Mouse (Mus musculus): ENCODE data around the gene Gm4301.
"Not testable (repeated sequence)": the region's sequence is repeated elsewhere in the genome, so short reads cannot be mapped to it uniquely, and the experiment has no call there.

Gm4301 gene

GRCm38 (mm10) chr10:100335376-100335775 is at the start of gene Gm4301:
TSS of gene Gm4301 (plus strand) at chr10:100335676.
- DNase-seq (ENCODE audit: low read depth): not testable (repeated sequence)

- DNase-seq (ENCODE audit: low read depth): no peak
Observed at GRCm38 (mm10) chr10:100296105-100296504, 39.4 kb upstream of the Gm4301 start.

- not testable (repeated sequence) for DNase-seq (ENCODE audit: low read depth)
Observed at GRCm38 (mm10) chr10:100300106-100300505, 35.4 kb upstream of the Gm4301 start.

- DNase-seq (ENCODE audit: low read depth): not testable (repeated sequence)
Observed at GRCm38 (mm10) chr10:100340536-100340935, 5.1 kb downstream of the Gm4301 start, which contains the start of gene Gm4302. TSS of gene Gm4302 (plus strand) at chr10:100340836.

GRCm38 (mm10) chr10:100345672-100346071 is 10.2 kb downstream of the Gm4301 start, which contains the start of gene Gm4303:
TSS of gene Gm4303 (plus strand) at chr10:100345972.
- DNase-seq (ENCODE audit: low read depth): not testable (repeated sequence)

- DNase-seq (ENCODE audit: low read depth): not testable (repeated sequence)
Observed at GRCm38 (mm10) chr10:100350793-100351192, 15.3 kb downstream of the Gm4301 start, which contains the start of gene Gm4305. TSS of gene Gm4305 (plus strand) at chr10:100351093.

- DNase-seq (ENCODE audit: low read depth): not testable (repeated sequence)
Observed at GRCm38 (mm10) chr10:100356841-100357240, 21.4 kb downstream of the Gm4301 start.

- not testable (repeated sequence) for DNase-seq (ENCODE audit: low read depth)
Observed at GRCm38 (mm10) chr10:100361038-100361437, 25.6 kb downstream of the Gm4301 start, which contains the start of gene Gm4307. TSS of gene Gm4307 (plus strand) at chr10:100361338.

GRCm38 (mm10) chr10:100382460-100382859 is 47.0 kb downstream of the Gm4301 start, which contains the start of gene Gm4312:
TSS of gene Gm4312 (minus strand) at chr10:100382560.
- not testable (repeated sequence) for DNase-seq (ENCODE audit: low read depth)

Measured in c-Kit-positive CD71-negative TER-119-negative erythroid progenitor cells, embryonic 14.5 days (primary cell).